Mouse (Mus musculus) hindbrain, embryonic 12.5 days (tissue): ENCODE data around the gene Drc3. TPM values are rescaled to one million over a fixed set of nuclear protein-coding genes. Genes with fewer than 3 reads are reported as not detected.

Source experiments
- ATAC-seq: fragments of 200-750 bp; cut with Nextera tagmentation; 2 replicates; pipeline ENCODE4 v1.8.0; 2017; ENCODE audit warnings: moderate TSS enrichment; ENCODE audit not compliant: low FRiP score
- H3K27ac ChIP-seq: fragments of 300-500 bp; sonication (generic); 2 replicates; pipeline ENCODE4 v1.5.1; 2016; ENCODE audit warnings: mild to moderate bottlenecking
- H3K27me3 ChIP-seq: fragments of 300-500 bp; sonication (generic); 2 replicates; pipeline ENCODE4 v1.6.1; 2016; ENCODE audit warnings: mild to moderate bottlenecking
- H3K36me3 ChIP-seq: fragments of 300-500 bp; sonication (generic); 2 replicates; pipeline ENCODE4 v1.6.1; 2016; ENCODE audit warnings: mild to moderate bottlenecking
- H3K4me1 ChIP-seq: fragments of 300-500 bp; sonication (generic); 2 replicates; pipeline ENCODE4 v1.6.1; 2016
- H3K4me2 ChIP-seq: fragments of 300-500 bp; sonication (generic); replicated peaks from 2 replicates; pipeline ENCODE4 v1.6.1; 2016; ENCODE audit warnings: mild to moderate bottlenecking
- H3K4me3 ChIP-seq: fragments of 300-500 bp; sonication (generic); 2 replicates; pipeline ENCODE4 v1.5.1; 2016; ENCODE audit warnings: mild to moderate bottlenecking
- H3K9ac ChIP-seq: fragments of 300-500 bp; sonication (generic); 2 replicates; pipeline ENCODE4 v1.6.1; 2016; ENCODE audit warnings: mild to moderate bottlenecking, moderate library complexity
- H3K9me3 ChIP-seq: fragments of 300-500 bp; sonication (generic); replicated peaks from 2 replicates; pipeline ENCODE4 v1.6.1; 2016; ENCODE audit warnings: mild to moderate bottlenecking
- WGBS: fragments of 180-500 bp; shearing (Covaris S2); methylation state at CpG from one replicate; pipeline ENCODE4 v1.1.7; 2016; 5-methylcytosine and 5-hydroxymethylcytosine counted together
- polyA plus RNA-seq: library from polyadenylated mRNA; unstranded; fragments of >200 nt; fragmentation: Nextera tagmentation; extraction: Ambion mirVana; gene quantifications from 2 replicates; pipeline ENCODE4 v1.2.1, GENCODE M21; 2016

Drc3 gene
- polyA plus RNA-seq, 1 experiment from 2014 or later: 5.0 TPM

GRCm38 (mm10) chr11:60440176-60440575, 87.0 kb downstream of the Drc3 start:
- peaks cover 63% of the 10 kb centered on the region for H3K36me3 ChIP-seq
- whole genome bisulfite sequencing: 43% methylated on average over 7 of the region's 7 CpGs
- no peak overlapping the region for H3K27ac ChIP-seq
- H3K9ac ChIP-seq: no peak overlapping the region
- no peak for ATAC-seq
- H3K4me2 ChIP-seq: no peak overlapping the region
- no peak overlapping the region for H3K4me3 ChIP-seq
- no peaks in the 10 kb centered on the region for H3K27me3 ChIP-seq
- H3K4me1 ChIP-seq: no peaks in the 10 kb centered on the region
- no peaks in the 10 kb centered on the region for H3K9me3 ChIP-seq

GRCm38 (mm10) chr11:60442896-60443295, 89.8 kb downstream of the Drc3 start:
- 89% methylated on average over 6 of the region's 6 CpGs for WGBS
- no peak for ATAC-seq

More at GRCm38 (mm10) chr11:60442896-60443295, 89.8 kb downstream of the Drc3 start:
- no peak overlapping the region for H3K4me3 ChIP-seq
- H3K9ac ChIP-seq: no peak overlapping the region
- no peak overlapping the region for H3K27ac ChIP-seq
- no peaks in the 10 kb centered on the region for H3K27me3 ChIP-seq
- no peaks in the 10 kb centered on the region for H3K4me1 ChIP-seq
- H3K36me3 ChIP-seq: peaks cover 45% of the 10 kb centered on the region
- no peak overlapping the region for H3K4me2 ChIP-seq
- no peaks in the 10 kb centered on the region for H3K9me3 ChIP-seq

Other genes with a start within 250 kb of the Drc3 start
- gene Rai1, start 248.3 kb upstream of the Drc3 start, polyA plus RNA-seq: 40.2 and 43.0 TPM in 2 replicates
- gene Srebf1, start 130.7 kb upstream of the Drc3 start, polyA plus RNA-seq: 49.2 and 51.9 TPM in 2 replicates
- 40.8 and 45.4 TPM in 2 replicates for gene Tom1l2, start 424 bp upstream of the Drc3 start, polyA plus RNA-seq
- 28.1 and 30.1 TPM in 2 replicates for gene Gid4, start 63.8 kb downstream of the Drc3 start, polyA plus RNA-seq
- gene Atpaf2, start 65.1 kb downstream of the Drc3 start, polyA plus RNA-seq: 37.4 and 38.0 TPM in 2 replicates
- 94.4 and 96.7 TPM in 2 replicates for gene Drg2, start 101.3 kb downstream of the Drc3 start, polyA plus RNA-seq
- gene Myo15, start 116.0 kb downstream of the Drc3 start, polyA plus RNA-seq: 0.30 TPM in 2 replicates
- gene Alkbh5, start 183.1 kb downstream of the Drc3 start, polyA plus RNA-seq: 35.1 and 37.8 TPM in 2 replicates